Mouse (Mus musculus) cerebellum, adult 18-20 months (tissue): ENCODE measurements around the gene Setx.

ENCODE experiments used
- DNase-seq, 2 experiments: peaks; one replicate each; pipeline ENCODE4 v3.0.0; 2021

The Setx gene

GRCm38 (mm10) chr2:29151941-29152340 is 28.0 kb downstream of the Setx start:
- DNase-seq, result no peak

GRCm38 (mm10) chr2:29168067-29168466 is 44.1 kb downstream of the Setx start:
- no peak for DNase-seq

- no peak for DNase-seq
These were observed 50.9 kb downstream of the Setx start for GRCm38 (mm10) chr2:29174887-29175286.

- DNase-seq, result no peak
These were observed 55.8 kb downstream of the Setx start for GRCm38 (mm10) chr2:29179810-29180209.

- no peak for DNase-seq
These were observed 57.1 kb downstream of the Setx start for GRCm38 (mm10) chr2:29181111-29181510.

- DNase-seq, result no peak
These were observed 59.4 kb downstream of the Setx start for GRCm38 (mm10) chr2:29183266-29183924.

GRCm38 (mm10) chr2:29186209-29186608 is 62.2 kb downstream of the Setx start:
- DNase-seq, result no peak

- no peak for DNase-seq
These were observed 66.4 kb downstream of the Setx start for GRCm38 (mm10) chr2:29190392-29190791.

GRCm38 (mm10) chr2:29191216-29192215 is 67.5 kb downstream of the Setx start:
- no peak for DNase-seq

- peak in 1 of 2 experiments; percentile 26 for DNase-seq
These were observed 68.8 kb downstream of the Setx start for GRCm38 (mm10) chr2:29192629-29193278.

- DNase-seq, result peak; percentile 41 to 46
These were observed 70.0 kb downstream of the Setx start for GRCm38 (mm10) chr2:29193819-29194546.

GRCm38 (mm10) chr2:29194547-29195463 is 70.8 kb downstream of the Setx start:
- peak; percentile 86 to 95 for DNase-seq

GRCm38 (mm10) chr2:29196844-29197243 is 72.9 kb downstream of the Setx start:
- no peak for DNase-seq

GRCm38 (mm10) chr2:29198446-29198845 is 74.5 kb downstream of the Setx start:
- no peak for DNase-seq

GRCm38 (mm10) chr2:29199909-29200308 is 75.9 kb downstream of the Setx start:
- DNase-seq, result peak; percentile 61 to 71

- DNase-seq, result no peak
These were observed 77.4 kb downstream of the Setx start for GRCm38 (mm10) chr2:29201223-29201955.

GRCm38 (mm10) chr2:29206156-29206555 is 82.2 kb downstream of the Setx start:
- DNase-seq, result no peak

- peak; percentile 82 to 84 for DNase-seq
These were observed 92.5 kb downstream of the Setx start for GRCm38 (mm10) chr2:29216286-29217012.

GRCm38 (mm10) chr2:29217042-29217441 is 93.1 kb downstream of the Setx start:
- DNase-seq, result peak in 1 of 2 experiments; percentile 38

GRCm38 (mm10) chr2:29217897-29218296 is 93.9 kb downstream of the Setx start:
- peak; percentile 98 for DNase-seq
